Mouse (Mus musculus): ENCODE results near the gene Tsen2.

Tsen2 gene

DNA sequence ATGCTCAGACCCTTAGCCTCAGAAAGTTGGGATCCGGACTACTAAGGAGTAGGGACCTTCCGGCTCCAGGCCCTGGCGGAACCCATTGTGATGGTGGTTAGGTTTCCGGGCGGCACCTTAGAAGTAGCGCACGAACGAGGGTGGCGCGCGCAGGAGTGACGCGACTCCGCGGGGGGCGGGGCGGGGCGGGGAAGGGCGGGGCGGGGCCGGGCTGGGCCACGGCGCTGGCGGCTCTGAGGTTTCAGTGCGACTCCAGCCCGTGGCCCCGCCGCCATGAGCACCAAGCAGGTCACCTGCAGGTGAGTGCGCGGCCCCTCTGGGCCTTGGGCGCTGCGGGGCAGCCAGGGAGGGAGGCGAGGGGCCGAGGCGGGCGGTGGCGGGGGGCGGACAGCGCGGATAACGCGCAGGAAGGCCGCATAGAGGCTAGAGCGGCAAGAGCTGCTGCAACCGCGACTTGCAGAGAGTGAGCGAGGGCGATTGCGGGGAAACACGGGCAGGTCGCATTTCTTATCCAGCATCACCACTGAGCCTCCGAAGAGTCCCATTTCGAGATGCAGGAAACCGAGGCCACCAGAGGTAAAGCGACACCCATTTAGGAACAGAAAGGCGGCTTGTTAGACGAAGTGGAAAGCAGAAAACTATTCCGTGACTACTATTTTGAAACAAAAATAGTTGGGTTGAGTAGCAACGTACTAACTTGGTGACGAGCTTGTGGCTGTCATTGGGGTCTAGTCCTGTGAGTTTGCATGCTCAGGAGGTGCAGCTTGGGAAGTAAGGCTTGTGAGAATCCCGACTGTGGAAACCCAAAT is 57.5 kb downstream of the Tsen2 start, which contains the start of gene Mkrn2:
TSS of gene Mkrn2 (plus strand) at position 188 of the 809 bp plus-strand sequence.
- DNase-seq (ENCODE audit: low read depth) = peak; percentile 92

DNA sequence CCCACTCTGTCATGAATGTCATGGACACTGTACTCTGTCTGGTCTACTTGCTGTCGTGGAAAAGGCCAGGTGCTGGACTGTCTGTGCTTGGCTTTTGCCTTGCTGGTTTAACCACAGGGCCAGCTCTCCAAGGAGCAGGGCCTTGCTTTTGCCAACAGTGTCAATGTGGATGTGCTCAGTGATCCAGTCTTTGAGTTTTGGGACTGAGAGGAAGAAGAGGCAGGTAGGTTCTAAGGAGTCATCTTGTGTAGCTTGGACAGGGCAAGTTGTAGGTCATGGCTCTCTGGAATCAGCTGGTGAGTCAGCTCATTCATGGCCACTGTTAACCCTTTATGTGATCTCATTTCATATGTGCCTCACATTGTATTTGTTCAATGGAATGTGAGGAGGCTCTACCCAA is 62.0 kb downstream of the Tsen2 start:
- no peak for DNase-seq (ENCODE audit: low read depth)

- no peak for DNase-seq (ENCODE audit: low read depth)
These were observed 63.0 kb downstream of the Tsen2 start for GRCm38 (mm10) chr6:115607429-115607828.

- DNase-seq (ENCODE audit: low read depth) = peak; percentile 63
These were observed 64.7 kb downstream of the Tsen2 start for GRCm38 (mm10) chr6:115609121-115609520.

- DNase-seq (ENCODE audit: low read depth) = no peak
These were observed 65.8 kb downstream of the Tsen2 start for GRCm38 (mm10) chr6:115610301-115610700.

DNA sequence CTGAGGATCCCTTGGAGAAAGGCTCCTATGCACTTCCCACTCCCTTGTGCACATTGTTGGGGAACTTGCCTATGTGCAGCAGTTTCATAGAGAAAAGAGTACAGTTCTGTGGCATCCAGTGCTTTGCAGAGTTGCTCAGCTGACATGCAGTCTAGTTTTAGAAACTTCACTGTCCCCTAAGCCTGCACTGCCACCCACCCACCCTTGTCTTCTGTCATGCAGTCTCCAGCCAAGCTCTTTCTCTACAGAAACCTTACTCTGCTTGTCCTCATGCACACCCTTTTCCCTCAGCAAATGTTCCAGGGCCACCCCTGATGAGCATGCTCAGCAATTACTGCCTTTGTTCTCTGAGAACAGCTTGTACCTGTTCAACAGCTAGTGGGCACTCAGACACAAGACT is 69.3 kb downstream of the Tsen2 start:
- no peak for DNase-seq (ENCODE audit: low read depth)

DNA sequence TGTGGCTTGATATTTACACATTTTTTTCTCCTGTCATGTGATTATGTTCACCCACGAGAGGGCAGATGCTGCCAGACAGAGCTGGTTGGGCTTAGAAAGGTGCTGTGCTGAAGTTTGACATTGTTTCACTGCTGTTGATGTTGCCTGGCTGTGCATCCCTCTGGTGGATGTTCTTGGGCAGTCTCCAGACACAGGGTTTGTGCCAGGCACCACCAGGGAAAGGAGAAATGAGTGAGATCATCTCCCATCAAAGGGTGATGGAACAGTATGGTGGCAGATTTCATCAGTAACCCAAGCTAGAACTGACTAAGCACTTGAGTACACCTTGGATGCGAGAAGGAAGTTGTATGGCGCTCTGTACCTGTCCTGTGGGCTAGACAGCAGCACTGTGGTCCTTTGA is 71.5 kb downstream of the Tsen2 start:
- DNase-seq (ENCODE audit: low read depth) = no peak

DNA sequence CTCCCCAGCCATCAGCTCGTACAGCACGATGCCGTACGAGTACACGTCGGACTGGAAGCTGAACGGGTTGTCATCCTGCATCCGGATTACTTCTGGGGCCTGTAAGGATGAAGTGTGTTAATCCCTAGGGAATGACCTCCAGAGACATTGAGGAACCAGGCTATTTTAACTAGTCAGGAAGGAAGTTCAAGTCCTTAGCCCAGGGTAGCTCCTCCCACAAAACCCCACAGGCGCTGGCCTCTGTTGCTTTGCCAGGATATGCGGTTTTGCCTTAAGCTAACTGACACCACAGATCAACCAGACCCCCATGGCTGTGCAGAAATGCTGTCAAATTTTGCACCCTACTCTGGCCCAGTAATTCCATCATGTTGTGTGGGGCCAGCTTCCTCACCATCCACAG is 75.4 kb downstream of the Tsen2 start:
- peak; percentile 38 for DNase-seq (ENCODE audit: low read depth)

- DNase-seq (ENCODE audit: low read depth) = no peak
These were observed 76.5 kb downstream of the Tsen2 start for GRCm38 (mm10) chr6:115620942-115621341.

- DNase-seq (ENCODE audit: low read depth) = no peak
These were observed 81.7 kb downstream of the Tsen2 start for GRCm38 (mm10) chr6:115626121-115626520.
